Mouse (Mus musculus) macrophage (primary cell): Measurements from ENCODE around the gene Lrfn5. TPM values are rescaled to one million over a fixed set of nuclear protein-coding genes. Genes with fewer than 3 reads are reported as not detected.

Source experiments
- H3K27ac ChIP-seq: fragments of 350-480 bp; formaldehyde crosslinking; 2 replicates; pipeline ENCODE4 v1.9.0; 2021
- H3K36me3 ChIP-seq: fragments of 350-480 bp; formaldehyde crosslinking; 2 replicates; pipeline ENCODE4 v1.9.0; 2021; ENCODE audit errors: inconsistent target
- H3K4me3 ChIP-seq: fragments of 350-480 bp; formaldehyde crosslinking; 2 replicates; pipeline ENCODE4 v1.9.0; 2021; ENCODE audit errors: inconsistent target
- H3K79me2 ChIP-seq: fragments of 350-480 bp; formaldehyde crosslinking; 2 replicates; pipeline ENCODE4 v1.9.0; 2021; ENCODE audit errors: inconsistent target
- WGBS: methylation state at CpG from one replicate; pipeline ENCODE4 v1.1.7; 2026; ENCODE audit warnings: inconsistent platforms; ENCODE audit not compliant: missing documents; 5-methylcytosine and 5-hydroxymethylcytosine counted together
- polyA plus RNA-seq: library from polyadenylated mRNA; stranded (reverse); fragments of 250-400 nt; gene quantifications from 3 replicates; pipeline ENCODE4 v1.2.4, GENCODE M21; 2018; ENCODE audit warnings: inconsistent platforms

Lrfn5 gene
- polyA plus RNA-seq, 1 experiment from 2014 or later, result not detected

DNA sequence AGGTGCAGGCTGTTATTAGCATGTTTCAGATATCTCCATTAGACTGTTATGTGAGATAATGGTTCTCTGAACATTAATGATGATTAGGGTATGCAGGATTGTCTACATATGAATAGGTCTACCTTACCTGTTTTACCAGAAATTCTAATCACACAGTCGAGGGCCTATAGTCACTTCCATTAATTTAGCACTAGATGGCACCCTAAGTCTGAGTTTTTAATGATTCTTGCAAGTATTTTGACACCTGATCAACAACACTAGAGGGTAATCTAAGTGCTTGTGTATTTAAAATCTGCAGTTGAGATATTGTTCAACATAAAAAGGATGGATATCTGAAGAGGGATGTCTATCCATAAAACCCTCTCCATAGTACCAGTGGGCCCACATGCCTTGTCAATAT lies 303.4 kb downstream of the Lrfn5 start:
- H3K79me2 ChIP-seq, result no peaks in the 10 kb centered on the region
- H3K27ac ChIP-seq, result no peak overlapping the region
- H3K4me3 ChIP-seq, result no peak overlapping the region
- no peaks in the 10 kb centered on the region for H3K36me3 ChIP-seq
- WGBS, result 17% methylated on average over 1 of the region's 1 CpGs

DNA sequence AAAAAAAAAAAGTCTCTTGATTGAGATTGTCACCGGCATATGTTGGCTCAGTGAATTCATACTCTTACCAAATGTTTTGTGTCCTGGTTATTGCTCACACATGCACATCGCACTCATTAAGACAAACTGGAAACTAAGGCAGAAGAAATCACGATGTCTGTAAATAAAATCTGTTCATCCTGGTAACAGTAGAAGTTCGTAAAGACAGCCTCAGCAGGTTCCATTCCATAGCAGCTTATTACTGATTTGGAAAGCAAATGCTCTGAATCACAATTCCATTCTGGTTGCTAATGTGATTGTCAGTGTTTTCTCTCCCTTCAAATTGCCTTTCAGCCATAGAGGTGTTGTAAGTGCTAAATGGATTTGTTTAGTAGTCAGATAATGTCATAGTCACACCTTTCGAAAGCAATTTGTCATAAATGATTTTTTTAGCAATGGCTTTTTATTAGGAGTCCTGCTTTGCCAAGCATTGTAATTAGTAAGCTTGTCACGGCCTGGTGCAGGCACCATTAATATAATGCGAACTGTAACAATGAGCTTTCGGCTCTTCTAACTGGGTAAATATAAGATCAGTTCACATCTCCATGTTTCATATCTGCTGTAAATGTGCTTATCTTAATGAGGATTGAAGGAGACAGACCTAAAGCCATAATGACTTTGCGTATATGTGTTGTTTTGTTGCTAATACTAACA lies 319.8 kb downstream of the Lrfn5 start:
- no peaks in the 10 kb centered on the region for H3K36me3 ChIP-seq
- no peaks in the 10 kb centered on the region for H3K79me2 ChIP-seq
- H3K4me3 ChIP-seq, result no peak overlapping the region
- no peak overlapping the region for H3K27ac ChIP-seq
- 89% methylated on average over 9 of the region's 9 CpGs for WGBS

DNA sequence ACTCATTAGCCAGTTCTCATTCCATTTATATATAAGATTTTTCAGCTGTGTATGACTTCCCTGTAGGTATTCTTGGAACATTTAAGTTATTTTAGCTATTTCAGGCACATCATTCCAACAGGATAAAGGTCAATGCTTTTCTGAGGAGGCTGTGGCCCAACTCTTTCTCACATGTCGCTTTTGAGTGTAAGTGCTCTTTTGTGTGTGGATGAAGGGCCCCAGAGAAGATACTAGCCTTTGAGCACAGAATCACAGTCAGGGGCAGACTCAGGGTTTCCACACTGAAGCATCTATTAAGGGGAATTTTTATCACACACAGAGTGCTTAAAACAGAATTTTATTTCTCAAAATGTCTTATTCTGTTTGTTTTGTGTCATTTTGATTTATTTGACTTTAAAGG lies 331.2 kb downstream of the Lrfn5 start:
- no peak overlapping the region for H3K4me3 ChIP-seq
- no peak overlapping the region for H3K27ac ChIP-seq
- WGBS, result 100% methylated on average over 1 of the region's 1 CpGs
- no peaks in the 10 kb centered on the region for H3K36me3 ChIP-seq
- no peaks in the 10 kb centered on the region for H3K79me2 ChIP-seq
